Mouse (Mus musculus) heart, postnatal 0 days (tissue): ENCODE results near the gene Ank2. TPM values are rescaled to one million over a fixed set of nuclear protein-coding genes. Genes with fewer than 3 reads are reported as not detected.

Experiments used
- ATAC-seq: fragments of 200-750 bp; cut with Nextera tagmentation; 2 replicates; pipeline ENCODE4 v1.8.0; 2017; ENCODE audit warnings: low read depth, moderate number of reproducible peaks, moderate library complexity; ENCODE audit not compliant: insufficient read depth
- DNase-seq: peaks from one replicate; pipeline ENCODE4 v3.0.0-alpha.2; 2016; ENCODE audit warnings: low spot score
- H3K27ac ChIP-seq: fragments of 300-500 bp; sonication (generic); 2 replicates; pipeline ENCODE4 v1.5.1; 2014; ENCODE audit warnings: low read depth, mild to moderate bottlenecking
- H3K27me3 ChIP-seq: fragments of 300-500 bp; sonication (generic); 2 replicates; pipeline ENCODE4 v1.6.1; 2014; ENCODE audit warnings: low read length, mixed read lengths; ENCODE audit not compliant: control insufficient read depth, insufficient read depth
- H3K36me3 ChIP-seq: fragments of 300-500 bp; sonication (generic); replicated peaks from 2 replicates; pipeline ENCODE4 v1.6.1; 2014; ENCODE audit warnings: low read length, mixed read lengths; ENCODE audit not compliant: control insufficient read depth, insufficient read depth
- H3K4me1 ChIP-seq: fragments of 300-500 bp; sonication (generic); 2 replicates; pipeline ENCODE4 v1.6.1; 2014; ENCODE audit warnings: antibody characterized with exemption; ENCODE audit not compliant: control insufficient read depth, insufficient read depth
- H3K4me2 ChIP-seq: fragments of 300-500 bp; sonication (generic); 2 replicates; pipeline ENCODE4 v1.6.1; 2014; ENCODE audit warnings: low read depth, mild to moderate bottlenecking, low read length, moderate library complexity
- H3K4me3 ChIP-seq: fragments of 300-500 bp; sonication (generic); 2 replicates; pipeline ENCODE4 v1.5.1; 2014; ENCODE audit warnings: low read depth, low read length
- H3K9ac ChIP-seq: fragments of 300-500 bp; sonication (generic); replicated peaks from 2 replicates; pipeline ENCODE4 v1.6.1; 2014; ENCODE audit warnings: low read depth, low read length, mixed read lengths
- H3K9me3 ChIP-seq: fragments of 300-500 bp; sonication (generic); replicated peaks from 2 replicates; pipeline ENCODE4 v1.6.1; 2016; ENCODE audit warnings: low read length; ENCODE audit not compliant: control insufficient read depth
- CTCF ChIP-seq: IDR thresholded peaks from 2 replicates; pipeline ENCODE4 v1.5.1; 2016; ENCODE audit warnings: antibody characterized with exemption, control low read depth, low read depth
- EP300 ChIP-seq: IDR thresholded peaks from 2 replicates; pipeline ENCODE4 v1.6.1; 2016; ENCODE audit warnings: antibody characterized with exemption, low read depth
- WGBS: fragments of 180-500 bp; shearing (Covaris S2); extraction: QIAGEN DNeasy Blood & Tissue Kit; methylation state at CpG from one replicate; pipeline ENCODE4 v1.1.7; 2014; 5-methylcytosine and 5-hydroxymethylcytosine counted together
- polyA plus RNA-seq: library from polyadenylated mRNA; unstranded; fragments of >200 nt; fragmentation: Nextera tagmentation; extraction: Ambion mirVana; gene quantifications from 2 replicates; pipeline ENCODE4 v1.2.1, GENCODE M21; 2015
- total RNA-seq: library from RNA; depleted of rRNA; stranded (reverse); fragments of >200 nt; gene quantifications from 2 replicates; pipeline ENCODE4 v1.2.3, GENCODE M21; 2014; ENCODE audit warnings: low replicate concordance

Gene Ank2
- total and polyA plus RNA-seq, 2 experiments from 2014 or later = 45.1 to 138 TPM

- WGBS = 88% methylated on average over 2 of the region's 2 CpGs
- Histone ChIP-seq H3K36me3 (peaks cover 12% of the 10 kb centered on the region; the same call in 1 of the 2 replicates), H3K27ac (no peak overlapping the region), H3K27me3 (no peaks in the 10 kb centered on the region), H3K4me1 (0 out of 2 replicates have a peak, but pooled peaks cover 5% of the 10 kb centered on the region), H3K9ac (no peak overlapping the region), H3K4me2 (no peak overlapping the region), H3K4me3 (no peak overlapping the region), H3K9me3 (no peaks in the 10 kb centered on the region)
- DNase-seq (no peak), ATAC-seq (no peak)
- no peak for TF ChIP-seq EP300
- TF ChIP-seq CTCF = no peak
Observed at GRCm38 (mm10) chr3:126973551-126973950, 525.6 kb downstream of the Ank2 start.

- DNase-seq (no peak), ATAC-seq (no peak)
- H3K4me2 ChIP-seq = no peak overlapping the region
- 0 out of 2 replicates have a peak, but pooled peaks cover 5% of the 10 kb centered on the region for H3K4me1 ChIP-seq
- no peak overlapping the region for H3K4me3 ChIP-seq
- no peak overlapping the region for H3K27ac ChIP-seq
- TF ChIP-seq EP300 (no peak), CTCF (no peak)
- H3K9ac ChIP-seq = no peak overlapping the region
- no peaks in the 10 kb centered on the region for H3K9me3 ChIP-seq
- 92% methylated on average over 9 of the region's 9 CpGs for WGBS
- no peaks in the 10 kb centered on the region for H3K27me3 ChIP-seq
- H3K36me3 ChIP-seq = peaks cover 10% of the 10 kb centered on the region; the same call in 1 of the 2 replicates
Observed at GRCm38 (mm10) chr3:126971531-126971930, 527.6 kb downstream of the Ank2 start.

- Histone ChIP-seq H3K9ac (no peak overlapping the region), H3K4me3 (no peak overlapping the region), H3K4me1 (0 out of 2 replicates have a peak, but pooled peaks cover 5% of the 10 kb centered on the region), H3K36me3 (peaks cover 17% of the 10 kb centered on the region; the same call in 1 of the 2 replicates), H3K27me3 (no peaks in the 10 kb centered on the region), H3K27ac (no peak overlapping the region), H3K9me3 (no peaks in the 10 kb centered on the region), H3K4me2 (no peak overlapping the region)
- DNase-seq = no peak
- 47% methylated on average over 2 of the region's 2 CpGs for WGBS
- no peak for ATAC-seq
- no peak for TF ChIP-seq CTCF
- TF ChIP-seq EP300 = no peak
Observed at GRCm38 (mm10) chr3:126968721-126969120, 530.4 kb downstream of the Ank2 start.

- Histone ChIP-seq H3K27ac (no peak overlapping the region), H3K4me1 (0 out of 2 replicates have a peak, but pooled peaks cover 5% of the 10 kb centered on the region)
- WGBS = 96% methylated on average over 2 of the region's 2 CpGs
Observed at GRCm38 (mm10) chr3:126965767-126966166, 533.4 kb downstream of the Ank2 start.

GRCm38 (mm10) chr3:126962326-126962725, 536.8 kb downstream of the Ank2 start:
- H3K36me3 ChIP-seq = peaks cover 25% of the 10 kb centered on the region; the same call in 1 of the 2 replicates
- no peaks in the 10 kb centered on the region for H3K4me1 ChIP-seq
- ATAC-seq (no peak), DNase-seq (no peak)
- TF ChIP-seq CTCF (no peak), EP300 (no peak)
- no peak overlapping the region for H3K4me3 ChIP-seq
- no peak overlapping the region for H3K4me2 ChIP-seq
- 91% methylated on average over 8 of the region's 8 CpGs for WGBS
- H3K27me3 ChIP-seq = no peaks in the 10 kb centered on the region
- H3K9me3 ChIP-seq = no peaks in the 10 kb centered on the region
- H3K27ac ChIP-seq = no peak overlapping the region
- no peak overlapping the region for H3K9ac ChIP-seq

More at GRCm38 (mm10) chr3:126965767-126966166, 533.4 kb downstream of the Ank2 start:
- H3K4me2 ChIP-seq = no peak overlapping the region
- H3K4me3 ChIP-seq = no peak overlapping the region
- DNase-seq = no peak
- no peak for TF ChIP-seq EP300
- TF ChIP-seq CTCF = no peak
- peaks cover 18% of the 10 kb centered on the region; the same call in 1 of the 2 replicates for H3K36me3 ChIP-seq
- H3K27me3 ChIP-seq = no peaks in the 10 kb centered on the region
- H3K9me3 ChIP-seq = no peaks in the 10 kb centered on the region
- H3K9ac ChIP-seq = no peak overlapping the region
- no peak for ATAC-seq

GRCm38 (mm10) chr3:126952698-126953097, 546.5 kb downstream of the Ank2 start:
- Histone ChIP-seq H3K36me3 (peaks cover 18% of the 10 kb centered on the region), H3K9ac (no peak overlapping the region), H3K9me3 (no peaks in the 10 kb centered on the region), H3K27me3 (no peaks in the 10 kb centered on the region), H3K4me3 (no peak overlapping the region), H3K27ac (no peak overlapping the region), H3K4me1 (no peaks in the 10 kb centered on the region), H3K4me2 (no peak overlapping the region)
- ATAC-seq (no peak), DNase-seq (no peak)
- WGBS = 41% methylated on average over 1 of the region's 1 CpGs
- TF ChIP-seq CTCF (no peak), EP300 (no peak)
